In the genomic region with DNA sequence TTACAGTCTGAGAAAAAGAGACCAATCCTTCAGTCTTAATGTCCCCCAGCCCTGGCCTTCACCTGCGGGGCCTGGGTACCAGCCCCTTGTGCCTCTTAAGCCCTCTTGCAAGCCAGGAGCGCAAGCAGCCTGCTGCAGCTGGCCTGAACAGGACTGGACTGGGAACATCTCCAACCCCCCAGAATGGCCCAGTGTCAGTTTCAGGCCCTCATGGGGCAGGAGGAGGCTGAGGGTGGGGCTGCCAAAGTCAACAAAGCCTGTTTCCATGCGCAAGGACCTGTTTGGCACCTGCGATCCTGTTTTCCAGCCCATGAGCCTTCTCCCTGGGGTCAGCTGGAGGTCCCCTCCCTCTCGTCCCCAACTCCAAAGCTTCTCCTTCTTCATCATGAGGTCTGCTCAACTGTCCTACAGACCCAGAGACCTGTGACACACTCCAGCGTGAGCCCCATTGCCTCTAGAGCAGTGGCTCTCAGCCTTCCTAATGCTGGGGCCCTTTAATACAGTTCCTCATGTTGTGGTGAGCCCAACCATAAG, we compare ENCODE assay signal across 15 mouse cellular contexts. TPM values are rescaled to one million over a fixed set of nuclear protein-coding genes. Genes with fewer than 3 reads are reported as not detected.
DNase-seq lines count a peak whose midpoint lies in the region; ATAC-seq and TF ChIP-seq lines count a peak whose summit lies in the region.
"Had no signal": no experiment of that assay in that cellular context is flagged by ENCODE, and none has a peak within 500 bp of the region (broad histone marks: within the 10 kb centered on the region; RNA-seq: fewer than 3 reads in every experiment).

No protein-coding gene starts in this region.

- no peak overlapping the region for H3K4me3 ChIP-seq in layer of hippocampus, adult 2 months
- H3K4me3 ChIP-seq: hindbrain, embryonic 15.5 days; megakaryocyte, embryonic 14.5 days; neural tube, embryonic 13.5 days had no signal

- peak; percentile 40 for DNase-seq in adrenal gland, postnatal 14 days
- no peak for DNase-seq in adrenal gland, postnatal 4 days (ENCODE audit: low spot score in 2 of 2)
- DNase-seq in left cerebral cortex, postnatal 4 days = peak; percentile 19
- no peak for DNase-seq in left cerebral cortex, postnatal 10 days (ENCODE audit: extremely low spot score in 1 of 2, low spot score in 2 of 2)
- DNase-seq in gastrocnemius, adult 18-20 months (ENCODE audit: low spot score) = peak; percentile 84
- peak; percentile 77 for DNase-seq in skeletal muscle tissue, adult 2 months (ENCODE audit: low read depth, low spot score)
- no peak for DNase-seq in layer of hippocampus, adult 2 months (ENCODE audit: low spot score in 2 of 2)
- DNase-seq: embryo, embryonic 11 days; spleen, adult 18-20 months had no signal

- ATAC-seq in granulocyte monocyte progenitor cell, adult 5-6 weeks (replicated peaks; ENCODE audit: poor library complexity, severe bottlenecking) = no peak
- ATAC-seq: forebrain, embryonic 14.5 days; Patski had no signal

- intact Hi-C loops in left cerebral cortex, postnatal 4 days (cut with DNase I) = no loop called here
- intact Hi-C loops in left cerebral cortex, postnatal 10 days (cut with DNase I) = no loop called here

- H3K27ac ChIP-seq in layer of hippocampus, adult 2 months = no peak overlapping the region
- H3K27ac ChIP-seq: hindbrain, embryonic 15.5 days; neural tube, embryonic 13.5 days had no signal

- TF ChIP-seq CTCF in layer of hippocampus, adult 2 months (conservative IDR thresholded peaks at IDR 0.05) = no peak

RNA-seq across cellular contexts. Expression of a gene that starts 28.5 kb away (rescaled TPM):
- 1.8 and 2.4 TPM in 2 replicates for total RNA-seq in adrenal gland, postnatal 14 days (2021)
- total RNA-seq in adrenal gland, postnatal 4 days (2021) = 1 to 10 TPM in 1 of 2 experiments, under 1 TPM in 1; 0.82 to 1.0 TPM
- 10 to 100 TPM; 15.8 to 18.8 TPM for total RNA-seq in left cerebral cortex, postnatal 4 days (2021)
- total RNA-seq in left cerebral cortex, postnatal 10 days (2021) = 10 to 100 TPM; 99.0 to 99.3 TPM
- under 1 TPM; 0.46 to 0.55 TPM for total RNA-seq in gastrocnemius, adult 18-20 months (2021)
- total RNA-seq in granulocyte monocyte progenitor cell, adult 5-6 weeks (2014; fragmentation: Nextera tagmentation) = not detected in 2 replicates
- total RNA-seq in granulocyte monocyte progenitor cell, adult 5-6 weeks (2017) = not detected in 2 replicates
- 100 to 1,000 TPM; 193 to 194 TPM for total RNA-seq in layer of hippocampus, adult 2 months (2021)

RNA-seq across cellular contexts. Expression of a gene that starts 49.4 kb away (rescaled TPM):
- 41.9 and 57.3 TPM in 2 replicates for total RNA-seq in adrenal gland, postnatal 14 days (2021)
- 10 to 100 TPM; 62.8 to 73.7 TPM for total RNA-seq in adrenal gland, postnatal 4 days (2021)
- total RNA-seq in left cerebral cortex, postnatal 4 days (2021) = 100 to 1,000 TPM; 508 to 512 TPM
- total RNA-seq in left cerebral cortex, postnatal 10 days (2021) = 100 to 1,000 TPM; 418 to 439 TPM
- 10 to 100 TPM; 17.4 to 22.5 TPM for total RNA-seq in gastrocnemius, adult 18-20 months (2021)
- 35.6 and 48.5 TPM in 2 replicates for total RNA-seq in granulocyte monocyte progenitor cell, adult 5-6 weeks (2014; fragmentation: Nextera tagmentation)
- total RNA-seq in granulocyte monocyte progenitor cell, adult 5-6 weeks (2017) = 18.3 and 20.3 TPM in 2 replicates
- 100 to 1,000 TPM; 247 to 258 TPM for total RNA-seq in layer of hippocampus, adult 2 months (2021)

Comparison
In these comparisons a context has a peak if more than half of its experiments do, and no peak if none do; other contexts are left out.
1. DNase-seq: peak in adrenal gland, postnatal 14 days (single experiment), left cerebral cortex, postnatal 4 days (single experiment), gastrocnemius, adult 18-20 months (single experiment) and skeletal muscle tissue, adult 2 months (single experiment); none in adrenal gland, postnatal 4 days (0 of 2), left cerebral cortex, postnatal 10 days (0 of 2) and layer of hippocampus, adult 2 months (0 of 2).
2. RNA of a gene that starts 28.5 kb away (total RNA-seq): 193 to 194 TPM in layer of hippocampus, adult 2 months and 99.0 to 99.3 TPM in left cerebral cortex, postnatal 10 days; 15.8 to 18.8 TPM in left cerebral cortex, postnatal 4 days, 1.8 to 2.4 TPM in adrenal gland, postnatal 14 days, 0.82 to 1.0 TPM in adrenal gland, postnatal 4 days, 0.46 to 0.55 TPM in gastrocnemius, adult 18-20 months and not detected in granulocyte monocyte progenitor cell, adult 5-6 weeks; every median in the first group is over 4 times any median in the second.